Mouse (Mus musculus): ENCODE data around the gene Sarnp.

Sarnp gene

GRCm38 (mm10) chr10:128918246-128918645 lies 101.1 kb downstream of the Sarnp start:
- no peak for DNase-seq

DNA sequence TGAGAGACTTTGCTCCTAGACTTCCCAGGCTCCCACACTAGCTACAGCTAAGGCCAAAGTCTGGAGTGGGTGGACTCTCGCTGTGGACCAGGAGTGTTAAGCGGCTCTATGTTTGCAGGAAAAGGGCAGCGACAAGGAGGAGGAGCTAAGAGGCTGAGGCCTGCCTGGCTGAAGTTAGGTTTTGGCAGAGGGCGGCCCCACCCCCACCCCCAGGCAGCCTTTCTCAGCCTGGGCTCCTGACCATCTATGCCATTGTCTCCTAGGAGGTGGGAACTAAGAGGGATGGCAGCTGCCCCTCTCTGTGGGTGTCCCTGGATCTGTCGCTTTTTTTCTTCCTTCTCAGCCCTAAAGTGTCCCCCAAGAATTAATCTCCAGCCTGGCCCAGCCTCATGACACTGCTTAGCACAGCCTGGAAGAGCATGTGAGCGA lies 102.1 kb downstream of the Sarnp start:
- peak; percentile 45 for DNase-seq

GRCm38 (mm10) chr10:128919966-128920365 lies 102.8 kb downstream of the Sarnp start:
- DNase-seq, result no peak

GRCm38 (mm10) chr10:128920736-128921161 lies 103.6 kb downstream of the Sarnp start:
- DNase-seq, result no peak

DNA sequence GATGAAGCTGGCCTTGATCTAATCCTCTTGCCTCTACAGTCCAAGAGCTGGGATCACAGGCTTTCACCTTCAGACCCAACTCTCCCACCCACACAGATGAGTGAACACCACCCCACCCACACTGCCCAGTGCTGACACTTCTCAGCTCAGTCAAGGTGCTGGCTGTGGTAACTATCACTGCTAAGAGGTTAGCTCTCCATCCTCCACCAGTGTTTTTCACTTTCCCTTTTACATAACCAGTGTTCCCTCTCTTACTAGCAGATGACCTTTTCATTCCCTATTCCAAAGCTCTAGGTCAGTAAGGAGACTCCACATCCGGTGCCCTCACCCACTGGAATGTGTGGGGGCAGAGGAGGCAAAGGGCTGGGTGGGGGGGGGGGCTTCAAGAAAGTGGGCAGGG lies 104.1 kb downstream of the Sarnp start:
- no peak for DNase-seq

GRCm38 (mm10) chr10:128921883-128922821 lies 105.0 kb downstream of the Sarnp start:
- no peak for DNase-seq

DNA sequence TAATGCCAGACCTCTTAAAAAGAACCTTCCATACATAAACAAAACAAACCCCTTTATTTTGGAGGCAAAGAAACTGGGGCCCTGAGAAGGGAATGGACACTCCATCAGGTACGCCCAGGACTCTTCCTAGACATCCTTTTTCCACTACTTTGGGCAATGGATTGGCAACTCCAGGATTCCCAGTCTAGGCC lies 105.6 kb downstream of the Sarnp start, which contains the start of gene Rdh5:
Gene Rdh5, minus strand, starts transcription at position 67 of the 191 bp plus-strand sequence.
- no peak for DNase-seq

DNA sequence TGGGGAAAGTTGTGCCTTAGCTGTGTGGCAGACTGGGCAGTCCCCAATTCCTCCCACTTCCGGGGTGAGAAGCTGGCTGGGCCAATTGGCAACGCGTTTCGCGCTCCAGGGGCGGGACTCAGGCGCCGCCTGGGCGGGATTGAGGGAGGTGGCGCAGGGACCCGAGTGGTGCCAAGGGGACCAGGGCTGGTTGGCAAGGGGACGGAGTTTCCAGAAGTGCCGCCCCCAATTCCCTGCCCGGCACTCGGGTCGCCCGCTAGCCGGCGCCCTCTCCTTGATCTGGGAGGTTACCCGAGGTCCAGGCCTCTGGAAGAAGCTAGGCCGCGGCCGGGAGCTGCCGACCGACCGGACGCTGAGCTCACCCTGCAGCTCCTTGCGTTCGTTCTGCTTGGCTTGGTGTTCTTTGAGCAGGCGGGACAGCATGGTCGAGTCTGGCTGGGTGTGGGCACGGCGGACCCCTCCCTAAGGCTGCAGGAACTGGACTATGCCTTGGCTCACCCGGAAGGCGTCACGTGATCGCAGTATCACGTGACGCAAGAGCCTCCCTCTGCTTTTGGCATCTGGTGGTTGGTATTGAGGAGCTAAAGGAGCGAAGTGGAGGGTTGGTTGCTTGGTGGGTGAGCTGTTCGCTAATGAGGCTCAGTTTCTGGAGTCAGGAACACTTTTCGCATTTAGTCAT lies 106.0 kb downstream of the Sarnp start:
- peak; percentile 93 for DNase-seq

DNA sequence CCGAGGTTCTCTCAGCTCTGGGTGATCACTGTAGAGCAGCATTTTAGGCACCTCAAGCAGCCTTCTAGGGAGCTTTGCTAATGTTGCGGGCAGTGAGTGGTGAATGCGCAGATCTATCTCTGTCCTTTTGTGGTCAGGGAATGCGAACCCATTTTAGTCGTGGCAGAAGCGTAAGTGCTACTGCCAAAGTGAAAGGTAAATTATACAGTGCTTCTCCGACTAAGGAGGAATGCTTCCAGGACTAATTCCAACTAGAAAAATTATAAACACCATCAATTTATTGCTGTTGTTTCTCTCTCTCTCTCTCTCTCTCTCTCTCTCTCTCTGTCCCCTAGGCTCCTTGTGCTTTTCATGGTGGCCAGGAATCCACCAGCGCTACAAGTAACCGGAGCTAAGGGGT lies 106.8 kb downstream of the Sarnp start, which contains the start of gene Bloc1s1:
Gene Bloc1s1, minus strand, starts transcription at position 101 of the 400 bp plus-strand sequence.
- no peak for DNase-seq
